11 mouse cellular contexts compared by ENCODE assay signal in the genomic region with DNA sequence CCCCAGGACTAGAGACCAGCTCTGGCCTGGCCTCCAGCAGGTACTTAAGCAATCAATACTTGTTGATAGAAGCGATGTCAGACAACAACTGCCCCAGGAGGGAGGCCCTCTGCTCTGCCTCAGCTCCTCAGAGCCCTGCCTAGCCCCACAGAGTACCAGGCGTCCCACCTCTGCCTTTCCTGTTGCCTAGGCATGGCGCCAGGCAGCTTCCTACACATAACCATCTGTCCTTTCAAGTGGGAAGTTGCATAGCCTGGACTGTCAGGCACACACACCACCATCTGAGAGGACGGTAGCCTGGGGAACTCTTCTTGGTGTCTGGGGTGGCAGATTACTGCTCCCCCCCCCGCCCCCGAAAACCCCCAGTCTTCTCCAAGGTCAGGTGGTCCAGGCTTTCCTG. TPM values are rescaled to one million over a fixed set of nuclear protein-coding genes. Genes with fewer than 3 reads are reported as not detected.
DNase-seq lines count a peak whose midpoint lies in the region; ATAC-seq lines count a peak whose summit lies in the region.
"Had no signal": no experiment of that assay in that cellular context is flagged by ENCODE, and none has a peak within 500 bp of the region (broad histone marks: within the 10 kb centered on the region; RNA-seq: fewer than 3 reads in every experiment).

No protein-coding gene starts in this region.

- no peaks in the 10 kb centered on the region for H3K27me3 ChIP-seq in hindbrain, embryonic 10.5 days (ENCODE audit: insufficient read depth, poor library complexity, severe bottlenecking)
- H3K27me3 ChIP-seq in hindbrain, embryonic 13.5 days: 0 out of 2 replicates have a peak, but pooled peaks cover 3% of the 10 kb centered on the region

- peak overlapping the region; percentile 53; the same call in 1 of the 2 replicates for H3K27ac ChIP-seq in hindbrain, embryonic 10.5 days
- H3K27ac ChIP-seq in hindbrain, embryonic 13.5 days: no peak overlapping the region
- H3K27ac ChIP-seq: forebrain, embryonic 10.5 days had no signal

- WGBS in hindbrain, embryonic 10.5 days: 75% methylated on average over 6 of the region's 6 CpGs
- WGBS in hindbrain, embryonic 13.5 days: 68% methylated on average over 6 of the region's 6 CpGs

- DNase-seq in hindbrain, embryonic 10.5 days (ENCODE audit: low spot score): no peak
- DNase-seq in 416B (ENCODE audit: low read depth): peak; percentile 30
- DNase-seq in layer of hippocampus, adult 9-10 months (ENCODE audit: low spot score): peak; percentile 45
- DNase-seq in lung, postnatal 36 days: peak; percentile 55
- no peak for DNase-seq in ovary, postnatal 36 days (ENCODE audit: low spot score)
- no peak for DNase-seq in spleen, postnatal 36 days (ENCODE audit: low spot score in 2 of 2)
- DNase-seq in ovary, postnatal 10 days (ENCODE audit: low spot score): no peak
- DNase-seq: heart, postnatal 10 days had no signal

- H3K9ac ChIP-seq in hindbrain, embryonic 13.5 days: no peak overlapping the region

- H3K4me1 ChIP-seq in hindbrain, embryonic 10.5 days (replicated peaks): peaks cover 44% of the 10 kb centered on the region
- H3K4me1 ChIP-seq in hindbrain, embryonic 13.5 days (replicated peaks): no peaks in the 10 kb centered on the region; the same call in 1 of the 2 replicates

- H3K9me3 ChIP-seq in hindbrain, embryonic 10.5 days: peaks cover 5% of the 10 kb centered on the region; the same call in 1 of the 2 replicates
- no peaks in the 10 kb centered on the region for H3K9me3 ChIP-seq in hindbrain, embryonic 13.5 days

- no peak for ATAC-seq in hindbrain, embryonic 13.5 days (ENCODE audit: low FRiP score)
- ATAC-seq: inflammation-experienced regulatory T-cells, adult 6 months had no signal

- no peaks in the 10 kb centered on the region for H3K36me3 ChIP-seq in hindbrain, embryonic 10.5 days
- H3K36me3 ChIP-seq in hindbrain, embryonic 13.5 days: no peaks in the 10 kb centered on the region
- H3K36me3 ChIP-seq: forebrain, embryonic 10.5 days had no signal

- no peak overlapping the region for H3K4me3 ChIP-seq in hindbrain, embryonic 10.5 days
- no peak overlapping the region for H3K4me3 ChIP-seq in hindbrain, embryonic 13.5 days
- H3K4me3 ChIP-seq: forebrain, embryonic 10.5 days had no signal

- no peak overlapping the region for H3K4me2 ChIP-seq in hindbrain, embryonic 13.5 days

RNA-seq across cellular contexts. Expression of a gene that starts 6.2 kb away (rescaled TPM):
- 4.3 and 7.7 TPM in 2 replicates for polyA plus RNA-seq in hindbrain, embryonic 10.5 days (2016; fragmentation: Nextera tagmentation; extraction: Ambion mirVana)
- polyA plus RNA-seq in hindbrain, embryonic 13.5 days (2015; fragmentation: Nextera tagmentation; extraction: Ambion mirVana): 5.9 and 8.3 TPM in 2 replicates

Comparison
In these comparisons a context has a peak if more than half of its experiments do, and no peak if none do; other contexts are left out.
1. DNase-seq: peak in 416B (single experiment), layer of hippocampus, adult 9-10 months (single experiment) and lung, postnatal 36 days (single experiment); none in hindbrain, embryonic 10.5 days (single experiment), ovary, postnatal 36 days (single experiment), spleen, postnatal 36 days (0 of 2) and ovary, postnatal 10 days (single experiment).